Mouse (Mus musculus): Measurements from ENCODE around the gene Myom3. TPM values are rescaled to one million over a fixed set of nuclear protein-coding genes. Genes with fewer than 3 reads are reported as not detected.

Myom3 gene
- polyA plus RNA-seq, 1 experiment from 2014 or later = 0.31 TPM

DNA sequence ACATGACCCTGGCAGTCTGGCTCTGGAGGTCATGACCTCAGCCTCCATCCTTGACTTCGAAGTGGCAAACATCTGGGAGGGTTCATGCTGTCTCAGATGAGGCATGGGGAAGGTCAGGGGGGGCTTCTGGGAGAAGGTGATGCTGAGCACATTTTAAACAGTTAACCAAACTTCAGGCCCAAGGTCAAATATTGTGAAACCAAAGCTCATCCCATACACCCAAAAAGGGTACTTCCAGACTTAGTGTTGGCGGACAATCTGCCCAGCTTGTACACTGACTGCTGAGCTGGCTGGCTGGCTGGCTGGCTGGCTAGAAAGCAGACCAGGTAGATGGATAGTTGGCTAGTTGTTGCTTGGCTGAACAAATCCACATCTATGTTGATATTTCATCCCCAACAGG is 29.6 kb downstream of the Myom3 start:
- Histone ChIP-seq H3K27ac (replicated peaks; ENCODE audit: low read depth, low read length) (no peak overlapping the region), H3K9ac (replicated peaks; ENCODE audit: low read length) (no peak overlapping the region), H3K27me3 (ENCODE audit: control insufficient read depth, insufficient read depth, low read length) (no peaks in the 10 kb centered on the region), H3K4me3 (ENCODE audit: low read depth, low read length) (no peak overlapping the region), H3K4me1 (ENCODE audit: control insufficient read depth, insufficient read depth, low read length) (no peaks in the 10 kb centered on the region), H3K9me3 (replicated peaks; ENCODE audit: control insufficient read depth, low read length) (no peaks in the 10 kb centered on the region), H3K4me2 (ENCODE audit: low read depth, low read length) (no peak overlapping the region), H3K36me3 (replicated peaks; ENCODE audit: control insufficient read depth, insufficient read depth, low read depth, low read length) (no peaks in the 10 kb centered on the region)
- no peak for ATAC-seq (replicated peaks; ENCODE audit: insufficient number of reproducible peaks, low FRiP score, low TSS enrichment, low read depth)
- no peak for DNase-seq (ENCODE audit: low spot score)
- WGBS = 64% methylated on average over 2 of the region's 2 CpGs

DNA sequence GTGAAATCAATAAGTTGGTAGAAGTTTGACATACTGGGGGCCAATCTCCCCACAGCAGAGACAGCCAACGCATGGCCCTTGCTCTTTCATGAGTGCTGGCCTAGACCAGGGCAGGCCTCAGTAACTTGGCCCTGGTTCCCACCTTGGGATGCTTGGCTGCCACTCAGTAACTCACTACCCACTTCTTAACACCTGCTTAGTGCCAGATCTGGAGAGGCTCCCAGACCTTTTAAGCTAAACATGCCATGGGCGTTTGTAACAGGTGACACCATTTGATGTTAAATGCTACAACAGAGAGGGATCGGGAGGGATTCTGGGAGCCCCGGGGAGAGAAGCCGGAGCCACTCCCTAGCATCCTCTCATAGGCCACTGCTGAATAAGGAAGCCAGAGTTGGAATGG is 33.3 kb downstream of the Myom3 start:
- ATAC-seq (replicated peaks; ENCODE audit: insufficient number of reproducible peaks, low FRiP score, low TSS enrichment, low read depth) = no peak
- WGBS = 88% methylated on average over 5 of the region's 5 CpGs

DNA sequence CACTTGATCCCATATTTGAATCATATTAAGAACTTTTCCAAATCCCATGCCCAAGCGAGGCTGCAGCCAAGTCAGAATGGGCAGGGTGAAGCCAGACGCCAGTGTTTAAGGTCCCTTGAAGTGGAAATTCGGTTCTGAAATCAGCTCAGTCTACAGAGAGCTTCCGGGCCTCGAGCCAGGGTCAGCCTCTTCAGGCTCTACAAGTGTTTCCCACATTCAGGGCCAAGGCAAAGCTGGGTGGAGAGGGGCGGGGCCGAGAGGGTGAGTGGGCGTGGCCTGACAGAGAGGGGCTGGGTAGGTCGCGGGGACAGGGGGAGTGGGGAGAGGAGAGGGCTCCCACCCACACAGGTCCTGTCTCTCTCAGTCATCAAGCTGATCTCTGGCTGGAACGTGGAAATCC is 38.4 kb downstream of the Myom3 start:
- no peak overlapping the region for H3K4me3 ChIP-seq (ENCODE audit: low read depth, low read length)
- ATAC-seq (replicated peaks; ENCODE audit: insufficient number of reproducible peaks, low FRiP score, low TSS enrichment, low read depth) (no peak), DNase-seq (ENCODE audit: low spot score) (peak; percentile 8)
- H3K27me3 ChIP-seq (ENCODE audit: control insufficient read depth, insufficient read depth, low read length) = no peaks in the 10 kb centered on the region
- H3K9ac ChIP-seq (replicated peaks; ENCODE audit: low read length) = no peak overlapping the region
- H3K27ac ChIP-seq (replicated peaks; ENCODE audit: low read depth, low read length) = no peak overlapping the region
- WGBS = 32% methylated on average over 11 of the region's 11 CpGs
- H3K36me3 ChIP-seq (replicated peaks; ENCODE audit: control insufficient read depth, insufficient read depth, low read depth, low read length) = no peaks in the 10 kb centered on the region
- no peak overlapping the region for H3K4me2 ChIP-seq (ENCODE audit: low read depth, low read length)
- H3K4me1 ChIP-seq (ENCODE audit: control insufficient read depth, insufficient read depth, low read length) = no peaks in the 10 kb centered on the region; the same call in 1 of the 2 replicates
- H3K9me3 ChIP-seq (replicated peaks; ENCODE audit: control insufficient read depth, low read length) = no peaks in the 10 kb centered on the region

More for the DNA sequence above, 33.3 kb downstream of the Myom3 start:
- Histone ChIP-seq H3K27me3 (ENCODE audit: control insufficient read depth, insufficient read depth, low read length) (no peaks in the 10 kb centered on the region), H3K4me1 (ENCODE audit: control insufficient read depth, insufficient read depth, low read length) (no peaks in the 10 kb centered on the region), H3K9me3 (replicated peaks; ENCODE audit: control insufficient read depth, low read length) (no peaks in the 10 kb centered on the region), H3K9ac (replicated peaks; ENCODE audit: low read length) (no peak overlapping the region), H3K27ac (replicated peaks; ENCODE audit: low read depth, low read length) (no peak overlapping the region), H3K36me3 (replicated peaks; ENCODE audit: control insufficient read depth, insufficient read depth, low read depth, low read length) (no peaks in the 10 kb centered on the region), H3K4me3 (ENCODE audit: low read depth, low read length) (no peak overlapping the region), H3K4me2 (ENCODE audit: low read depth, low read length) (no peak overlapping the region)
- no peak for DNase-seq (ENCODE audit: low spot score)

DNA sequence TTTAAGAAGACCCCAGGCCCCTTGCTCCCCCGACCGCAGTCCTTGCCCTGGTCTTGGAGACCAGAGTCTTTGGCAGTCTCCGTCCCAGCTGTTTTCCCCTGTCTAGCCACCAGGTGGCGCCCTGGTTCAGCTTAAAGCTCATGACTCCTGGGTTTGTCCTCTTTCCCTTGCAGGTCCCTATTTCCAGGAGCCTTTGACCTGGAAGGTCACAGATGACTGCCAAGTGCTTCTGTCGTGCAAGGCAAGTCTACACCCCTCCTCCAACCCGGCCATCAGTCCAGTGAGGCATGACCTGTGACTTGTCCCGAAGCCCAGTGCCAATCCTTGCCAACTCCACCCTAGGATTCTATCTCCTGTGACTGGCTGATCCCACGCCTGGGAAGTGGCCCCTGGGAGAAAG is 42.0 kb downstream of the Myom3 start:
- ATAC-seq (replicated peaks; ENCODE audit: insufficient number of reproducible peaks, low FRiP score, low TSS enrichment, low read depth) = no peak
- no peak overlapping the region for H3K27ac ChIP-seq (replicated peaks; ENCODE audit: low read depth, low read length)
- H3K4me2 ChIP-seq (ENCODE audit: low read depth, low read length) = no peak overlapping the region

DNA sequence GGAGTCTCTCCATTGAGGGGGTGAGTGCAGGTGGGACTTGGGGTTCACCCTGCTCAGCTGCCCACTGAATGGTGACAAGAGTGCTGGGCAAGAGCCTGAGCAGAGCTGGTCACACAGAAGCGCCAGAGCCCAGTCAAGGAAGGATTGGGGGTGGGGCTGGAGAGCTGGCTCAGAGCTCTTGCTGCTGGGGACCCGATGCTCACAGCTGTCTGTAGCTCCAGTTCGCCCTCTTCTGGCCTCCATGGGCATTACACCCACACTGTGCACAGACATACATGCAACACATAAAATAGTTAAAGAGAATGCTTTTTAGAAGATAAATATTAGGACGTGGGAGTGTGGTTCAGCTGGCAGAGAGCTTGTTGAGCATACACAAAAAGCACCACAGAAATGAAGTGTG is 43.8 kb downstream of the Myom3 start:
- Histone ChIP-seq H3K4me2 (ENCODE audit: low read depth, low read length) (no peak overlapping the region), H3K36me3 (replicated peaks; ENCODE audit: control insufficient read depth, insufficient read depth, low read depth, low read length) (no peaks in the 10 kb centered on the region), H3K9me3 (replicated peaks; ENCODE audit: control insufficient read depth, low read length) (no peaks in the 10 kb centered on the region), H3K4me3 (ENCODE audit: low read depth, low read length) (no peak overlapping the region), H3K4me1 (ENCODE audit: control insufficient read depth, insufficient read depth, low read length) (no peaks in the 10 kb centered on the region; the same call in 1 of the 2 replicates), H3K27ac (replicated peaks; ENCODE audit: low read depth, low read length) (no peak overlapping the region), H3K27me3 (ENCODE audit: control insufficient read depth, insufficient read depth, low read length) (no peaks in the 10 kb centered on the region), H3K9ac (replicated peaks; ENCODE audit: low read length) (no peak overlapping the region)
- 54% methylated on average over 4 of the region's 4 CpGs for WGBS
- no peak for DNase-seq (ENCODE audit: low spot score)
- no peak for ATAC-seq (replicated peaks; ENCODE audit: insufficient number of reproducible peaks, low FRiP score, low TSS enrichment, low read depth)

More for the DNA sequence above, 42.0 kb downstream of the Myom3 start:
- H3K36me3 ChIP-seq (replicated peaks; ENCODE audit: control insufficient read depth, insufficient read depth, low read depth, low read length) = no peaks in the 10 kb centered on the region
- H3K9me3 ChIP-seq (replicated peaks; ENCODE audit: control insufficient read depth, low read length) = no peaks in the 10 kb centered on the region
- no peak overlapping the region for H3K4me3 ChIP-seq (ENCODE audit: low read depth, low read length)
- H3K27me3 ChIP-seq (ENCODE audit: control insufficient read depth, insufficient read depth, low read length) = no peaks in the 10 kb centered on the region
- WGBS = 21% methylated on average over 8 of the region's 8 CpGs
- no peak overlapping the region for H3K9ac ChIP-seq (replicated peaks; ENCODE audit: low read length)
- no peaks in the 10 kb centered on the region; the same call in 1 of the 2 replicates for H3K4me1 ChIP-seq (ENCODE audit: control insufficient read depth, insufficient read depth, low read length)
- DNase-seq (ENCODE audit: low spot score) = peak; percentile 93

DNA sequence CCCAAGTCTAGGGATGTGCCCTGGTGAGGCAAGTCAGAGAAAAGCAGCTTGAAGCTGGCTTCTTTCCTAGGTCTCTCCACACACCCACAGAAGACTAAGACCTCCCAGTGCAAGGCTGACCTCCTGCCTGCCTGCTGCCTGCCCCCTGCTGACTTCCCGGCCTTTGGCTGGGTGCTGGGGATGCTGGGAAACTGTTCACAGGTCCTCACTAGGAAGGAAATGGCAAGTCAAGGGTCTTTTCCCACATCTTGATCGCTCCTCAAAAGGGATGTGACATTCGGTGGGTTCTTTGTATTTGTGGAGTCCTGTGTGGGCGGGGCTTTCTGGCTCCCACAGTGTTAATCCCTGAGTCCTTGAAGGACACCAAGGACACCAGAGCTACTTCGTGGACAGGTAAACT is 44.7 kb downstream of the Myom3 start:
- no peaks in the 10 kb centered on the region for H3K4me1 ChIP-seq (ENCODE audit: control insufficient read depth, insufficient read depth, low read length)
- no peaks in the 10 kb centered on the region for H3K9me3 ChIP-seq (replicated peaks; ENCODE audit: control insufficient read depth, low read length)
- H3K4me3 ChIP-seq (ENCODE audit: low read depth, low read length) = no peak overlapping the region
- no peaks in the 10 kb centered on the region for H3K27me3 ChIP-seq (ENCODE audit: control insufficient read depth, insufficient read depth, low read length)
- no peak overlapping the region for H3K9ac ChIP-seq (replicated peaks; ENCODE audit: low read length)
- ATAC-seq (replicated peaks; ENCODE audit: insufficient number of reproducible peaks, low FRiP score, low TSS enrichment, low read depth) (no peak), DNase-seq (ENCODE audit: low spot score) (no peak)
- no peak overlapping the region for H3K27ac ChIP-seq (replicated peaks; ENCODE audit: low read depth, low read length)
- no peaks in the 10 kb centered on the region for H3K36me3 ChIP-seq (replicated peaks; ENCODE audit: control insufficient read depth, insufficient read depth, low read depth, low read length)
- WGBS = 77% methylated on average over 5 of the region's 5 CpGs
- no peak overlapping the region for H3K4me2 ChIP-seq (ENCODE audit: low read depth, low read length)

DNA sequence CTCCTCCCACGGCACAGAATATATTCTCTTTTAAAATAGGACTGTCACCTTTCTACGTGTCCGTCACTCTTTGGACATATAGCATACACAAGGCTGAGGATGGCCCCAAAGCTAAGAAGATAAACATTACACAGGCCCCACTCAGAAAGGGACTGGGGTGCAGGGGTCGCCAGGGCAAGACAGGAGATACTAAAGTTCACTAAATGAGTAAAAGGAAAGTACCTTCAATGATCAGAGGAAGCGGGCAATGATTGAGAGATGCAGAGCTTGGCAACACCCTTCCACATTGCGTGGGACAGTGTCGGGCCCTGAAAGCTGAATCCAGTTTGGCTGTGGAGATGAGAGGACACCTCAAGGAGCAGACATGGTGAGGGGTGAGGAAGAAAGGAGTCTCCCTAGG is 55.4 kb downstream of the Myom3 start:
- WGBS = 79% methylated on average over 7 of the region's 7 CpGs
- DNase-seq (ENCODE audit: low spot score) (no peak), ATAC-seq (replicated peaks; ENCODE audit: insufficient number of reproducible peaks, low FRiP score, low TSS enrichment, low read depth) (no peak)
- H3K9ac ChIP-seq (replicated peaks; ENCODE audit: low read length) = no peak overlapping the region
- H3K27me3 ChIP-seq (ENCODE audit: control insufficient read depth, insufficient read depth, low read length) = no peaks in the 10 kb centered on the region
- no peak overlapping the region for H3K4me2 ChIP-seq (ENCODE audit: low read depth, low read length)
- H3K27ac ChIP-seq (replicated peaks; ENCODE audit: low read depth, low read length) = no peak overlapping the region
- no peaks in the 10 kb centered on the region for H3K4me1 ChIP-seq (ENCODE audit: control insufficient read depth, insufficient read depth, low read length)
- H3K9me3 ChIP-seq (replicated peaks; ENCODE audit: control insufficient read depth, low read length) = no peaks in the 10 kb centered on the region
- no peak overlapping the region for H3K4me3 ChIP-seq (ENCODE audit: low read depth, low read length)
- H3K36me3 ChIP-seq (replicated peaks; ENCODE audit: control insufficient read depth, insufficient read depth, low read depth, low read length) = no peaks in the 10 kb centered on the region

DNA sequence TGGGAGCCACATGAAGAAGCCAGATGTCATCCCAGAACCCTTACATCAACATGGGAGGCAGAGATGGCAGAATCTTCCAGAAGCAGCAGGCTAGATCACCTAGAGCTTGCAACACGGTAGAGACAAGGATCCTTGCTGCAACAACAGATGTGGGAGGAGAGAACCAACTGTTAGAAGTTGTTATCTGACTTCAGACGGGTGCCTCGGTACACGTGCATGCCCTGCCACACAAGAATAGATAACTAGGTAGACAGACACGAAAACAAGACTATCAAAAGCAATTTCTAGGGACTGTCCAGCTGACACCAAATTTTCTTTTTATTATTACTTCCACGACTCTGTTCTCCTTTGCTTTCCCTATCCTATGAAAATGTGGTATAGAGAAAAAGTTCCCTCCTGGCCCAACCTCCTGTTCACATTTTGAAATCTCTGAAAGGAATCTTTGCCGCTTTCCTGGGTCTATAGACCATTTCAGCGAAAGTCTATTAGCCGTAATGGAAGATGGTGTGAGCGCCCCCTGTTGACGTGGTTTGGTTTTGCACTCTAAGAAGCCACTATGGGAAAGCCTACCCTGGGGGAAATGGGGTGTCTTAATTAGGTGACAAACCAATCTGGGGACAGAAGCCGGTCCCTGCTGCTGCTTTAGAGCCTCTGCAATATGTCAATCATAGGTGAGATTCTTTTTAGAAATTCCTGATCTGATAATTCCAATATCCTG is 57.5 kb downstream of the Myom3 start:
- Histone ChIP-seq H3K9ac (replicated peaks; ENCODE audit: low read length) (no peak overlapping the region), H3K4me3 (ENCODE audit: low read depth, low read length) (no peak overlapping the region), H3K9me3 (replicated peaks; ENCODE audit: control insufficient read depth, low read length) (no peaks in the 10 kb centered on the region), H3K4me2 (ENCODE audit: low read depth, low read length) (no peak overlapping the region), H3K27ac (replicated peaks; ENCODE audit: low read depth, low read length) (no peak overlapping the region), H3K36me3 (replicated peaks; ENCODE audit: control insufficient read depth, insufficient read depth, low read depth, low read length) (no peaks in the 10 kb centered on the region), H3K4me1 (ENCODE audit: control insufficient read depth, insufficient read depth, low read length) (no peaks in the 10 kb centered on the region), H3K27me3 (ENCODE audit: control insufficient read depth, insufficient read depth, low read length) (no peaks in the 10 kb centered on the region)
- 42% methylated on average over 12 of the region's 12 CpGs for WGBS
- DNase-seq (ENCODE audit: low spot score) (peak; percentile 67), ATAC-seq (replicated peaks; ENCODE audit: insufficient number of reproducible peaks, low FRiP score, low TSS enrichment, low read depth) (no peak)

Data from embryonic facial prominence, embryonic 11.5 days (tissue).